Mouse (Mus musculus) cerebellum, postnatal 36 days (tissue): ENCODE data around the gene Fgf23.

Experiments
- DNase-seq, 2 experiments: peaks; one replicate each; pipeline ENCODE4 v3.0.0; 2021 to 2022; ENCODE audit warnings: mixed read lengths in 2 of 2

The Fgf23 gene

GRCm38 (mm10) chr6:127072817-127073216, at the start of gene Fgf23:
TSS of gene Fgf23 (plus strand) at chr6:127072902.
- no peak for DNase-seq

GRCm38 (mm10) chr6:127024836-127025235, 47.9 kb upstream of the Fgf23 start:
- DNase-seq, result no peak

GRCm38 (mm10) chr6:127034760-127035159, 37.9 kb upstream of the Fgf23 start:
- no peak for DNase-seq

GRCm38 (mm10) chr6:127044909-127045308, 27.8 kb upstream of the Fgf23 start:
- DNase-seq, result no peak

GRCm38 (mm10) chr6:127050847-127051246, 21.9 kb upstream of the Fgf23 start:
- no peak for DNase-seq

- no peak for DNase-seq
Measured at GRCm38 (mm10) chr6:127056990-127057588, 15.6 kb upstream of the Fgf23 start.

- DNase-seq, result no peak
Measured at GRCm38 (mm10) chr6:127059975-127060374, 12.7 kb upstream of the Fgf23 start.

- no peak for DNase-seq
Measured at GRCm38 (mm10) chr6:127063915-127064314, 8.8 kb upstream of the Fgf23 start.

GRCm38 (mm10) chr6:127064815-127065214, 7.9 kb upstream of the Fgf23 start:
- DNase-seq, result no peak

GRCm38 (mm10) chr6:127079867-127080731, 7.4 kb downstream of the Fgf23 start:
- DNase-seq, result peak; percentile 70 to 72

- DNase-seq, result no peak
Measured at GRCm38 (mm10) chr6:127081820-127082219, 9.1 kb downstream of the Fgf23 start.

GRCm38 (mm10) chr6:127086739-127087138, 14.0 kb downstream of the Fgf23 start:
- peak; percentile 27 to 56 for DNase-seq

- DNase-seq, result no peak
Measured at GRCm38 (mm10) chr6:127094565-127094964, 21.9 kb downstream of the Fgf23 start.

- no peak for DNase-seq
Measured at GRCm38 (mm10) chr6:127103506-127104275, 31.0 kb downstream of the Fgf23 start.

- DNase-seq, result no peak
Measured at GRCm38 (mm10) chr6:127104396-127105029, 31.8 kb downstream of the Fgf23 start.

- peak; percentile 28 to 34 for DNase-seq
Measured at GRCm38 (mm10) chr6:127105107-127105506, 32.4 kb downstream of the Fgf23 start.

- no peak for DNase-seq
Measured at GRCm38 (mm10) chr6:127106189-127106588, 33.5 kb downstream of the Fgf23 start.

- no peak for DNase-seq
Measured at GRCm38 (mm10) chr6:127106726-127107125, 34.0 kb downstream of the Fgf23 start.

GRCm38 (mm10) chr6:127107413-127107812, 34.7 kb downstream of the Fgf23 start:
- no peak for DNase-seq

GRCm38 (mm10) chr6:127108368-127109060, 35.8 kb downstream of the Fgf23 start:
- no peak for DNase-seq

GRCm38 (mm10) chr6:127109402-127109930, 36.8 kb downstream of the Fgf23 start, which contains the start of gene Tigar:
TSS of gene Tigar (minus strand) at chr6:127109557.
- DNase-seq, result peak; percentile 96
